Mouse (Mus musculus) myocyte (in vitro differentiated cells): Measurements from ENCODE around the gene Apoc4.

Source experiments
- MAX ChIP-seq: IDR thresholded peaks from one replicate; pipeline ENCODE4 v1.6.1; 2011; ENCODE audit warnings: low read depth, mild to moderate bottlenecking, control low read depth
- POLR2A ChIP-seq: IDR thresholded peaks from one replicate; pipeline ENCODE4 v1.6.1; 2011; ENCODE audit warnings: low read depth, mild to moderate bottlenecking, control low read depth, moderate library complexity; ENCODE audit not compliant: insufficient read length

GRCm38 (mm10) chr7:19690845-19691244 lies 9.6 kb upstream of the Apoc4 start:
- TF ChIP-seq POLR2A (no peak), MAX (no peak)
